Mouse (Mus musculus) hindbrain, postnatal 0 days (tissue): Measurements from ENCODE around the gene Adrm1. TPM values are rescaled to one million over a fixed set of nuclear protein-coding genes. Genes with fewer than 3 reads are reported as not detected.
"Not testable (repeated sequence)": the region's sequence is repeated elsewhere in the genome, so short reads cannot be mapped to it uniquely, and the experiment has no call there.

Source experiments
- ATAC-seq: fragments of 200-750 bp; cut with Nextera tagmentation; 2 replicates; pipeline ENCODE4 v1.8.0; 2017; ENCODE audit warnings: mild to moderate bottlenecking, moderate TSS enrichment, moderate library complexity
- DNase-seq: peaks from one replicate; pipeline ENCODE4 v3.0.0-alpha.2; 2015; ENCODE audit warnings: low spot score
- H3K27ac ChIP-seq: fragments of 300-500 bp; sonication (generic); 2 replicates; pipeline ENCODE4 v1.5.1; 2014; ENCODE audit warnings: mild to moderate bottlenecking
- H3K27me3 ChIP-seq: fragments of 300-500 bp; sonication (generic); 2 replicates; pipeline ENCODE4 v1.6.1; 2014; ENCODE audit warnings: low read length, mixed read lengths; ENCODE audit not compliant: insufficient read depth
- H3K36me3 ChIP-seq: fragments of 300-500 bp; sonication (generic); 2 replicates; pipeline ENCODE4 v1.6.1; 2014; ENCODE audit warnings: low read length, mixed read lengths; ENCODE audit not compliant: insufficient read depth
- H3K4me1 ChIP-seq: fragments of 300-500 bp; sonication (generic); 2 replicates; pipeline ENCODE4 v1.6.1; 2014; ENCODE audit warnings: antibody characterized with exemption, low read length, mixed read lengths; ENCODE audit not compliant: insufficient read depth
- H3K4me2 ChIP-seq: fragments of 300-500 bp; sonication (generic); 2 replicates; pipeline ENCODE4 v1.6.1; 2014; ENCODE audit warnings: low read depth, mild to moderate bottlenecking, low read length, moderate library complexity, mixed read lengths
- H3K4me3 ChIP-seq: fragments of 300-500 bp; sonication (generic); 2 replicates; pipeline ENCODE4 v1.5.1; 2014; ENCODE audit warnings: low read length
- H3K9ac ChIP-seq: fragments of 300-500 bp; sonication (generic); replicated peaks from 2 replicates; pipeline ENCODE4 v1.6.1; 2014; ENCODE audit warnings: mild to moderate bottlenecking, low read length, moderate library complexity, mixed read lengths
- H3K9me3 ChIP-seq: fragments of 300-500 bp; sonication (generic); 2 replicates; pipeline ENCODE4 v1.6.1; 2016; ENCODE audit warnings: low read length, mixed read lengths
- CTCF ChIP-seq: IDR thresholded peaks from 2 replicates; pipeline ENCODE4 v1.5.1; 2016; ENCODE audit warnings: antibody characterized with exemption, control low read depth, low read depth
- WGBS: fragments of 180-500 bp; shearing (Covaris S2); extraction: QIAGEN DNeasy Blood & Tissue Kit; methylation state at CpG from one replicate; pipeline ENCODE4 v1.1.7; 2014; 5-methylcytosine and 5-hydroxymethylcytosine counted together
- polyA plus RNA-seq: library from polyadenylated mRNA; unstranded; fragments of >200 nt; fragmentation: Nextera tagmentation; extraction: Ambion mirVana; gene quantifications from 2 replicates; pipeline ENCODE4 v1.2.1, GENCODE M21; 2015
- total RNA-seq: library from RNA; depleted of rRNA; stranded (reverse); fragments of >200 nt; gene quantifications from 2 replicates; pipeline ENCODE4 v1.2.3, GENCODE M21; 2014

Gene Adrm1
- total and polyA plus RNA-seq, 2 experiments from 2014 or later = 107 to 207 TPM

GRCm38 (mm10) chr2:180170151-180170805 lies 1.0 kb upstream of the Adrm1 start:
- DNase-seq = no peak
- H3K36me3 ChIP-seq = peaks cover 18% of the 10 kb centered on the region; the same call in 1 of the 2 replicates
- no peaks in the 10 kb centered on the region for H3K9me3 ChIP-seq
- H3K27me3 ChIP-seq = no peaks in the 10 kb centered on the region
- H3K4me2 ChIP-seq = no peak overlapping the region; the same call in 1 of the 2 replicates
- no peak overlapping the region for H3K4me3 ChIP-seq
- H3K27ac ChIP-seq = peak overlapping the region; percentile 97; the same call in 1 of the 2 replicates
- TF ChIP-seq CTCF = no peak
- ATAC-seq = no peak
- H3K9ac ChIP-seq = no peak overlapping the region
- H3K4me1 ChIP-seq = peaks cover 8% of the 10 kb centered on the region
- 85% methylated on average over 11 of the region's 11 CpGs for WGBS

GRCm38 (mm10) chr2:180171522-180172070 lies 311 bp downstream of the Adrm1 start:
- 2% methylated on average over 68 of the region's 80 CpGs for WGBS
- Histone ChIP-seq H3K4me3 (peak overlapping the region; percentile 76), H3K9ac (peak overlapping the region; percentile 88), H3K4me1 (peaks cover 7% of the 10 kb centered on the region), H3K27ac (peak overlapping the region; percentile 97), H3K36me3 (peaks cover 25% of the 10 kb centered on the region), H3K27me3 (no peaks in the 10 kb centered on the region), H3K9me3 (no peaks in the 10 kb centered on the region), H3K4me2 (peak overlapping the region; percentile 63)
- ATAC-seq = peak; percentile 74
- no peak for TF ChIP-seq CTCF
- DNase-seq = peak; percentile 76

DNA sequence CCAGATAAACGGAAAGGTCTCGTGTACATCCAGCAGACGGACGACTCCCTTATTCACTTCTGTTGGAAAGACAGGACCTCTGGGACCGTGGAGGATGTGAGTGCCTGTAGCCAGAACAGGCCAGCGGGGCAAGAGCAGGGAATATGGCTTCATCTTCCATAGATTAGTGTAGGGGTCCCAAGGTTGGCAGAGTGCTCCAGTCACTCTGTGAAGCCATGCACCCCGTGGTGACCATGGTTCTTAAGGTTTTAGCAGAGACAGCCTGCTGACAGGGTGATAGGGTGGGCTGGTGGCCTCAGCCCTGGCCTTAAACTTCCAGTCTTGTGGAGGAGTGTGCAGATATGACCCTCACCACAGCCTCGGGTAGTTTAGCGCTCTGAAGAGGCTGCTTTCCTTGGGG lies 867 bp downstream of the Adrm1 start:
- Histone ChIP-seq H3K4me3 (peak overlapping the region; percentile 76), H3K27ac (peak overlapping the region; percentile 97), H3K27me3 (no peaks in the 10 kb centered on the region), H3K9ac (peak overlapping the region; percentile 88), H3K4me2 (peak overlapping the region; percentile 63), H3K4me1 (peaks cover 7% of the 10 kb centered on the region), H3K36me3 (peaks cover 30% of the 10 kb centered on the region), H3K9me3 (no peaks in the 10 kb centered on the region)
- 6% methylated on average over 8 of the region's 9 CpGs for WGBS
- ATAC-seq = no peak
- no peak for DNase-seq
- no peak for TF ChIP-seq CTCF

GRCm38 (mm10) chr2:180173163-180173562 lies 1.9 kb downstream of the Adrm1 start:
- DNase-seq (no peak), ATAC-seq (no peak)
- H3K9ac ChIP-seq = 0 out of 2 replicates have a peak overlapping the region, but pooled peaks have one; percentile 88
- H3K4me2 ChIP-seq = peak overlapping the region; percentile 63
- WGBS = 81% methylated on average over 4 of the region's 4 CpGs
- no peaks in the 10 kb centered on the region for H3K27me3 ChIP-seq
- TF ChIP-seq CTCF = peak; percentile 60
- H3K4me1 ChIP-seq = peaks cover 7% of the 10 kb centered on the region
- peak overlapping the region; percentile 76; the same call in 1 of the 2 replicates for H3K4me3 ChIP-seq
- H3K9me3 ChIP-seq = no peaks in the 10 kb centered on the region
- no peak overlapping the region for H3K27ac ChIP-seq
- peaks cover 40% of the 10 kb centered on the region for H3K36me3 ChIP-seq

- not testable (repeated sequence) for H3K27ac ChIP-seq, H3K9ac ChIP-seq, DNase-seq, ATAC-seq, H3K9me3 ChIP-seq, H3K4me1 ChIP-seq, H3K4me3 ChIP-seq, H3K27me3 ChIP-seq
- peaks cover 40% of the 10 kb centered on the region for H3K36me3 ChIP-seq
- peak overlapping the region; percentile 63; the same call in 1 of the 2 replicates for H3K4me2 ChIP-seq
- WGBS = 84% methylated on average over 8 of the region's 8 CpGs
Observed at GRCm38 (mm10) chr2:180173711-180174110, 2.4 kb downstream of the Adrm1 start.

GRCm38 (mm10) chr2:180174121-180174520 lies 2.8 kb downstream of the Adrm1 start:
- no peak for ATAC-seq
- DNase-seq = no peak
- no peak for TF ChIP-seq CTCF
- no peak overlapping the region for H3K4me3 ChIP-seq
- H3K4me2 ChIP-seq = no peak overlapping the region
- H3K9me3 ChIP-seq = no peaks in the 10 kb centered on the region
- peaks cover 40% of the 10 kb centered on the region for H3K36me3 ChIP-seq
- H3K9ac ChIP-seq = no peak overlapping the region
- no peaks in the 10 kb centered on the region for H3K27me3 ChIP-seq
- WGBS = 96% methylated on average over 5 of the region's 5 CpGs
- H3K4me1 ChIP-seq = peaks cover 7% of the 10 kb centered on the region
- no peak overlapping the region for H3K27ac ChIP-seq

GRCm38 (mm10) chr2:180175725-180176124 lies 4.4 kb downstream of the Adrm1 start:
- Histone ChIP-seq H3K4me2 (no peak overlapping the region), H3K27me3 (no peaks in the 10 kb centered on the region), H3K9ac (no peak overlapping the region), H3K4me3 (no peak overlapping the region), H3K27ac (no peak overlapping the region), H3K4me1 (peaks cover 7% of the 10 kb centered on the region), H3K9me3 (no peaks in the 10 kb centered on the region), H3K36me3 (peaks cover 40% of the 10 kb centered on the region)
- ATAC-seq (no peak), DNase-seq (no peak)
- WGBS = 93% methylated on average over 7 of the region's 7 CpGs
- TF ChIP-seq CTCF = no peak
